Mouse (Mus musculus) liver, embryonic 12.5 days (tissue): ENCODE measurements around the gene Wls. TPM values are rescaled to one million over a fixed set of nuclear protein-coding genes. Genes with fewer than 3 reads are reported as not detected.
A peak's percentile ranks its signal among the peaks of the same experiment; 100 is the strongest.

Experiments
- ATAC-seq: fragments of 200-750 bp; cut with Nextera tagmentation; 2 replicates; pipeline ENCODE4 v1.8.0; 2017; ENCODE audit warnings: moderate number of reproducible peaks, mild to moderate bottlenecking, moderate library complexity
- H3K27ac ChIP-seq: fragments of 300-500 bp; sonication (generic); 2 replicates; pipeline ENCODE4 v1.5.1; 2016; ENCODE audit warnings: mild to moderate bottlenecking
- H3K27me3 ChIP-seq: fragments of 300-500 bp; sonication (generic); replicated peaks from 2 replicates; pipeline ENCODE4 v1.6.1; 2016; ENCODE audit warnings: mild to moderate bottlenecking, moderate library complexity
- H3K36me3 ChIP-seq: fragments of 300-500 bp; sonication (generic); 2 replicates; pipeline ENCODE4 v1.6.1; 2016; ENCODE audit warnings: mild to moderate bottlenecking, moderate library complexity
- H3K4me1 ChIP-seq: fragments of 300-500 bp; sonication (generic); 2 replicates; pipeline ENCODE4 v1.6.1; 2016
- H3K4me2 ChIP-seq: fragments of 300-500 bp; sonication (generic); 2 replicates; pipeline ENCODE4 v1.6.1; 2016; ENCODE audit warnings: mild to moderate bottlenecking, moderate library complexity
- H3K4me3 ChIP-seq: fragments of 300-500 bp; sonication (generic); 2 replicates; pipeline ENCODE4 v1.5.1; 2016; ENCODE audit warnings: mild to moderate bottlenecking, moderate library complexity
- H3K9ac ChIP-seq: fragments of 300-500 bp; sonication (generic); 2 replicates; pipeline ENCODE4 v1.6.1; 2016; ENCODE audit warnings: mild to moderate bottlenecking, moderate library complexity
- H3K9me3 ChIP-seq: fragments of 300-500 bp; sonication (generic); replicated peaks from 2 replicates; pipeline ENCODE4 v1.6.1; 2016; ENCODE audit warnings: mild to moderate bottlenecking, moderate library complexity
- WGBS: fragments of 180-500 bp; shearing (Covaris S2); methylation state at CpG from one replicate; pipeline ENCODE4 v1.1.7; 2016; ENCODE audit not compliant: insufficient replicate concordance; 5-methylcytosine and 5-hydroxymethylcytosine counted together
- polyA plus RNA-seq: library from polyadenylated mRNA; unstranded; fragments of >200 nt; fragmentation: Nextera tagmentation; extraction: Ambion mirVana; gene quantifications from 2 replicates; pipeline ENCODE4 v1.2.1, GENCODE M21; 2016

The Wls gene
- polyA plus RNA-seq = 14.3 and 14.4 TPM in 2 replicates

DNA sequence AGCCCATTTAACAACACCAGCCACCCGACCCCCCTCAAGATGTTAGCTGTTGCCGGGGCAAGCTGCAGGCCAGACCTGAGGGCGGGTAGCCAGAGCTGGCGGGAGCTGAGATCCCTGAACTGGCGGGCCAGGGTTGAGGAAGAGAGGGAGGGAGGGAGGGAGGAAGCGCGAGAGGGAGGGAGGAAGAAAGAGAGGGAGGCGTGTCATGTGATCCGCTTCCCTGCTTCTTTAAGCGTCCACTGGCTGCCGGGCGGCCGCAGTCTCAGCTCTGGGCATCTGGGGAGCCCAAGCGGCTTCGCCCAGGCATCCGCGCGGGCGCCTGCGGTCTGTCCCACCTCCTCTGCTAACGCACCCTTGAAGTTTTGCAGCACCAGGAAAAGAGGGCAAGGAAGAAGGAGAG lies at the start of gene Wls:
Gene Wls, plus strand, starts transcription at position 192 of the 400 bp plus-strand sequence.
- Histone ChIP-seq H3K4me1 (peaks cover 11% of the 10 kb centered on the region), H3K9ac (peak within 1 kb of the TSS; percentile 67), H3K27ac (no peak within 1 kb of the TSS), H3K27me3 (no peaks in the 10 kb centered on the region), H3K36me3 (no peaks in the 10 kb centered on the region), H3K4me3 (peak within 1 kb of the TSS; percentile 64), H3K9me3 (no peaks in the 10 kb centered on the region), H3K4me2 (peak within 1 kb of the TSS; percentile 85)
- peak; percentile 85 for ATAC-seq
- 0% methylated on average over 21 of the region's 21 CpGs for WGBS

DNA sequence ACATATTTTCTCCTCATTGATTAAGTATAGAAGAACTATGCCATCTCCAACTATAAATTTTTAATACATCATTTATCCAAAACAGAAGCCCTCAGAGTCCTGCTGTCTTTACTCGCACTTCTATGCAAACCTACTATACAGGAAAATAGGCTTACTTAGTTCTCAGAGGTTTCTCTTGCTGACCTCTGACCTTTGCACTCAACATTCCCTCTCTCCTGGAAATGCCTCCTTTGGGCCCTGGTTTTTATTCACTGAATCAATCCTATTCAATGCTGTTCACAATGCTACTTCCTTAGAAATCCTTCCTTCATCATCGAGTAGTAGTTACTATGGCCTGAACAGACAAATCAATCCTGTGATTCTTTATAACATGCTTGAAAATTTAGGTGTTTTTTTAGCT lies 49.7 kb upstream of the Wls start:
- 65% methylated on average over 2 of the region's 2 CpGs for WGBS
- H3K27ac ChIP-seq = no peak overlapping the region
- no peaks in the 10 kb centered on the region for H3K9me3 ChIP-seq
- no peak overlapping the region for H3K4me2 ChIP-seq
- no peaks in the 10 kb centered on the region for H3K36me3 ChIP-seq
- no peak overlapping the region for H3K9ac ChIP-seq
- no peak for ATAC-seq
- no peaks in the 10 kb centered on the region for H3K27me3 ChIP-seq
- H3K4me3 ChIP-seq = no peak overlapping the region
- H3K4me1 ChIP-seq = no peaks in the 10 kb centered on the region

DNA sequence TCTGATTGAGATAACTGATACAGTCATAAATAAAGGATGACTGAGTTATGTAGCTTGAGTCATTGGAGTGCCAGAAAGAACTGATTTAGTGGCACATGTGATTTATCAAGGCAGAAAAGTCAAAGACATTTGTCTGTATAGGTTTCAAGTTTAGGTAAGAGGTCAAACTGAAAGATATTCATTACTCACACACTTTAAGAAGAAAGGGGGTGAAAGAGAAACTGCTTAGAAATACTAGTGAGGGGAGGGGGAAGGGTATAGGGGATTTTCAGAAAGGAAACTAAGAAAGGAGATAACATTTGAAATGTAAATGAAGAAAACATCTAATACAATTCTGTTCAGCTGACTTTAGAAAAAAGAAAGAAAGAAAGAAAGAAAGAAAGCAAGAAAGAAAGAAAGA lies 7.9 kb upstream of the Wls start:
- Histone ChIP-seq H3K4me1 (no peaks in the 10 kb centered on the region), H3K4me3 (no peak overlapping the region), H3K4me2 (no peak overlapping the region), H3K27me3 (no peaks in the 10 kb centered on the region), H3K36me3 (no peaks in the 10 kb centered on the region), H3K27ac (no peak overlapping the region), H3K9me3 (no peaks in the 10 kb centered on the region), H3K9ac (no peak overlapping the region)
- ATAC-seq = no peak

DNA sequence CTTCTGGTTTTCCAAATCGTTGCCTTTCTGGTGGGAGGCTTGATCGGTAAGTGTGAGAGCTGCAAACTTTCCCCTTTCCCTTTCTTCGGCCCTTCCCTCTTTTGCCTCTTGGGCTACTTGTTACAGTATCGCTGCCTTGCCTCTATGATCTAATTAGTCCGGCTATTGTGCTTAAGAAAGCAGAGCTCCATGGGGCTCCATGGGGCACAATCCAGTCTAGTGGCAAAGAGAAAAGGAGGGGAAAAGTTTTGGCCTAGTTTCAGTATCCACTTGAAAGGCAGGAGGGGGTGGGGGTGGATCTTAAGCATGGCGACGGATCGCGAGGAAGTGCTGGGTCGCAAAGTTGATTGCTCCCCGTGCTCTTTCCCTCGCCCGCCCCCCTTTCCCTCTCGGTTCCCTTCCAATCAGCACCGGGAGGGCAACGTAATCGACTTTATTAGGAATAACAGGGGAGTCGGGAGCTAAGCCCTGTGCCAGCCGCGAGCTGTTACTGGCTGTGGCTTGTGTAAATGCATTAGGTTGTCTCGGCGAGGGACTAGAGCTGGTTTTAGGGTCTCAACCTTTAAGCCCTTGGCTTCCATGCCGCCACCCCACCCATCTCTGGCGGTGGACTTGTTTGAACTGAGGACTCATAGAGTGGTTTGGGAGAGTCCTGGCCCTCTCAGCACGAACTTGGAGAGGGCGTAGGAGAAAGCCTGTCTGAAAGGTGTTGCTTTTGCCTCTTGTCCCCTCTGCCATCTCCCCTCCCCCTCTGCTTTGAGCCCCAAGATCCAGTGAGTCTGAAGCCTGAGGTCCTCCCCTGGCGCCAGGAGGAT lies 737 bp downstream of the Wls start:
- Histone ChIP-seq H3K27me3 (no peaks in the 10 kb centered on the region), H3K27ac (no peak overlapping the region), H3K4me3 (peak overlapping the region; percentile 64), H3K4me1 (peaks cover 11% of the 10 kb centered on the region), H3K9ac (peak overlapping the region; percentile 67), H3K36me3 (no peaks in the 10 kb centered on the region), H3K4me2 (peak overlapping the region; percentile 85), H3K9me3 (no peaks in the 10 kb centered on the region)
- under 1% methylated on average over 27 of the region's 27 CpGs for WGBS
- ATAC-seq = peak; percentile 49

DNA sequence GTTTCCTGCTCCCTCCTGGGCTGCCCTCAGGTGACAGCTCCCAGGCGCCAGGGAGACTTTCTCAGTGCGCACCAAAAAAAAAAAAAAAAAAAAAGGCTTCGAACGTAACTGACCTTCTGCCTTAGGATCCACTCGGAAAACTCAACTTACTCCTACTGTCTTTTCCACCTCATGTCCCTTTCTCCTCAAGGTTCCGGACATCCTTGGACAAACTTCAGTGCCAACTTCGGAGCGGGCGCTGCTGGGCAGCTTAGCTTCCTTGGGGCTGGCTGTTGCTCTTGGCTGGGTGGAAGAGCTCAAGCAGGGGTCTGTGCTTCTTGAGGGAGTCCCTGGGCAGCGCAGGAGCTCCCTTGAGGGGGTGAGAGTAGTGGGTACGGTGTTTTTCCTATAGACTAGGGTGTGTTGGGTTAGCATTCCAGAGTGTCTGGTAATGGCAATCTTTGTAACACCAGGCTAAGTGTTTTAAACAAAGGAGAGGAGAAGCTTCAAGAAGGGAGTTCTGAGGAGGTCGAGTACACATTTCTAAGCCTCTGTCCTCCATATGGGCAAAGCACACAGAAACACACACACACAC lies 1.4 kb downstream of the Wls start:
- Histone ChIP-seq H3K9ac (peak overlapping the region; percentile 67), H3K36me3 (no peaks in the 10 kb centered on the region), H3K4me2 (peak overlapping the region; percentile 85), H3K27me3 (no peaks in the 10 kb centered on the region), H3K4me1 (peaks cover 11% of the 10 kb centered on the region), H3K9me3 (no peaks in the 10 kb centered on the region), H3K4me3 (peak overlapping the region; percentile 64), H3K27ac (no peak overlapping the region)
- ATAC-seq = no peak
- WGBS = 5% methylated on average over 10 of the region's 12 CpGs

DNA sequence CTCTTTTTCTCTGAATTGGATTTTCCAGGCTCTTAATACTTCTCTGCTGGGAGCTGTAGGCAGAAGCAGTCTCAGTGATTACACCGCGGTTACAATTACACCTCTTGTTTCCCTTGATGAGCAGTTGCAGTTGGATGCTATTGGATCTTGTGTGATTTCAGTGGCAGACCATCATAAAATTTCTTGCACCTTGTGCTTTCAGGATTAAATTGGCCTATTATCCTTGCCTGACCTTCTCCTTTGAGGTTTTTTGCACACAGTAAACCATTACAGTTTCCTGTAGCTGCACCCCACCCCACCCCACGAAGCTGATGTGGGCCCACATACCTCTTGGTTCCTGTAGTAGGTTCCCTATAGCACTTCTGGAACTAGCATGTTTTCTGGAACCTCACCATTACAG lies 2.0 kb downstream of the Wls start:
- H3K9me3 ChIP-seq = no peaks in the 10 kb centered on the region
- 12% methylated on average over 3 of the region's 3 CpGs for WGBS
- no peaks in the 10 kb centered on the region for H3K27me3 ChIP-seq
- H3K27ac ChIP-seq = no peak overlapping the region
- H3K4me3 ChIP-seq = peak overlapping the region; percentile 64; the same call in 1 of the 2 replicates
- ATAC-seq = no peak
- peak overlapping the region; percentile 85 for H3K4me2 ChIP-seq
- no peak overlapping the region for H3K9ac ChIP-seq
- no peaks in the 10 kb centered on the region for H3K36me3 ChIP-seq
- H3K4me1 ChIP-seq = peaks cover 11% of the 10 kb centered on the region

DNA sequence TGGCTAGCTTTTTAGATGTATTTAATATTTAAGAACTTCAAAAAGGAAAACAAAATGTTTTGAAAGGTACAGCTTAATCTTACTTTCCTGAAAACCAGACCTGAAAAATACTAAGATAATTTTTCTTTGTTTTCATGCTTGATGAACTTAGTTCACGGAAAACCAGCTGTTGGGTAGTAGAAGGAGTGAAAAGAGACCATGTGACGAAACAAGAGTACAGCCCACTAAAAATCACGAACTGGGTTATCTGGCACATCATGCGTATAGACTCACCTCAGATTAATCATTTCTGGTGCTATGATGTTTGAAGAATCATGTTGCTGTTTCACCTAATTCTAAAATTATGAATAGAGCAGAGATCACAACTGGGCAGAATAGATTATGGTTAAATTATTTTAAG lies 3.7 kb downstream of the Wls start:
- Histone ChIP-seq H3K4me3 (no peak overlapping the region), H3K4me1 (peaks cover 11% of the 10 kb centered on the region), H3K9me3 (no peaks in the 10 kb centered on the region), H3K27ac (no peak overlapping the region), H3K27me3 (no peaks in the 10 kb centered on the region), H3K4me2 (no peak overlapping the region), H3K9ac (no peak overlapping the region), H3K36me3 (no peaks in the 10 kb centered on the region)
- WGBS = 67% methylated on average over 4 of the region's 4 CpGs
- ATAC-seq = no peak

DNA sequence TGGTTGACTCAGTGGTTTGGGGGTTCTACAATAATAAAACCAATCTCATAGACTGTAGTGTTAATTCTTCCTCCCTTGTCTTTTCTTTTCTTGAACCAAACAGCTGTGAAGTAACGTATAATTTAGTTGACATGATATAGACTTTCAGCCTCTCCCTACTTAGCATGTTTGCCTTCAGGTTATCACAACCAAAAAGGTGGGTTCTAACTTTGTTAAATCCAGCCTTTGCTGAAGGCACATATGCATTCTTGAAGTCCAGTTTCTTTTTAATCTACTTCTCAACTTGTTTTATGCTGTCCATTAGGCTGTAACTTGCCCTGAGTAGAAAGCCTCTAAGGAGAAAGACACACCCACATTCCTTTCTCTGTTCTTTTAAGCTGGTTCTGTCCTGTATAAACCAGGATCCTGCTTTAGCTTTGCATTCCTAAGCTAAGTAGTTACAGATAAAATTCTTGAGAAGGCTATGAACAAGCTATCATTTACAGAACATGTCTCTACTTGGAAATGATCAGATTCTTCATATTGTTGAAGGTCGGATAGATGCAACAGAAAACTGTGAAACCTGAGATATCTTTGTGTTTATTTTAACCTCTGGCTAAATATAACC lies 8.0 kb downstream of the Wls start:
- whole genome bisulfite sequencing = 53% methylated on average over 2 of the region's 2 CpGs
- no peaks in the 10 kb centered on the region for H3K4me1 ChIP-seq
- no peak overlapping the region for H3K4me2 ChIP-seq
- no peaks in the 10 kb centered on the region for H3K9me3 ChIP-seq
- H3K9ac ChIP-seq = no peak overlapping the region
- H3K27ac ChIP-seq = no peak overlapping the region
- H3K4me3 ChIP-seq = no peak overlapping the region
- no peaks in the 10 kb centered on the region for H3K27me3 ChIP-seq
- no peaks in the 10 kb centered on the region for H3K36me3 ChIP-seq
- ATAC-seq = no peak

DNA sequence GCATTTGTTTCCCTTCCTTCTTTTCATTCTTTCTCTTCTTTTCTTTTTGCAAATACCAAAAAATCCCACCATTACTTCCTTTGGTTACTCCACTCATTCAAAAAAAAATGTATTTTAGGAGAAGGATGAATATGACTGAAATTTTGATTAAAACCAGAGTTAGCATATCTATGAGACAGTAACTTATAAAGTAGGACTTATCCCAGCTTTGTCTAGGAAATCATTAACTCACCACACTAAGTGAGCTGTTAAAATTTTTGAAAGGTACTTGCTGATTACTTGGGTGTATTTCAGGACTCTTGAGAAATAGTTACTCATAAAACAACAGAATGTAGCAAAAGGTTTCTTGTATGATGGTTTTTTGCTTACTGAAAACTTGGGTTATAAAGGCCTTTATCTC lies 8.7 kb downstream of the Wls start:
- no peak overlapping the region for H3K27ac ChIP-seq
- H3K27me3 ChIP-seq = no peaks in the 10 kb centered on the region
- H3K4me1 ChIP-seq = no peaks in the 10 kb centered on the region
- no peak overlapping the region for H3K4me3 ChIP-seq
- H3K36me3 ChIP-seq = no peaks in the 10 kb centered on the region
- H3K9ac ChIP-seq = no peak overlapping the region
- H3K9me3 ChIP-seq = no peaks in the 10 kb centered on the region
- H3K4me2 ChIP-seq = no peak overlapping the region
- ATAC-seq = no peak

DNA sequence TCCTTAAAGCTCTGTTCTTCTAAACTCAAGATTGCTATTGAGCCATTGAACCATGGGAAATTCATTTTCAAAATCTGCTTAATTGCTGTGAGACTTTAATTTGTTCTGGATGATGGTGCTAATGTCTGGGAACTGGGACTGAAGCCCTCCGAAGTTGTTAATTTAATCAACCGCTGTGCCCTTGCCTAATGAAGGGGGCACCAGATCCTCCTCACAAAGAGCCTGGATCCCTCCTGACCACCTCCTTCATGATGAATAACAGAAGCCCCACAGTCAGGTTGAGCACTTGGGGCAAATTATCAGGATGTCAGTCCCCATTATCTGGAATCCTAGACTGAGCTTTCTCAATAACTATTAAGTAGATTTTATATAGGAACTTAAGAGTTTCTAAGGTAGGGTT lies 12.0 kb downstream of the Wls start:
- Histone ChIP-seq H3K4me3 (no peak overlapping the region), H3K4me2 (no peak overlapping the region), H3K36me3 (no peaks in the 10 kb centered on the region), H3K9ac (no peak overlapping the region), H3K27ac (no peak overlapping the region), H3K9me3 (no peaks in the 10 kb centered on the region), H3K27me3 (no peaks in the 10 kb centered on the region), H3K4me1 (no peaks in the 10 kb centered on the region)
- no peak for ATAC-seq
- 77% methylated on average over 2 of the region's 2 CpGs for WGBS

DNA sequence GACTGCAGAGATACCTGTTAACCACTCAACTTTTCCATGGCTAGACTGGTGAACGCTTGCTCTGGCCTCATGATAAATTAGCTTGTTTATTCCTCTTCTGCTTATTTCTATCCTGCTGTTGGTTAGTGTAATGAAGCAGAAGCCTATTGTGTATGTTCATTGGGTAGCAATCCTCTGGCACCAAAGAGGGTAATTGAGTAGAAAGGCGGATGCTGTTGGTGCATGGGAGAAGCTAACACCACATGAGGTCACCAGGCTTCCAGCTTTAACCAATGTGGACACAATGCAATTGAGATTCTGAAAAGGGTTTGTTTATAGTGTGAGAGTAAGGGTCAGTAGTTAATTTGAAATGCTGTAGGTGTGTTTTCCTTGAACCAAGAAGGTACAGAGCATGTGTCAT lies 12.5 kb downstream of the Wls start:
- H3K9me3 ChIP-seq = no peaks in the 10 kb centered on the region
- H3K27me3 ChIP-seq = no peaks in the 10 kb centered on the region
- ATAC-seq = no peak
- no peaks in the 10 kb centered on the region for H3K4me1 ChIP-seq
- no peak overlapping the region for H3K9ac ChIP-seq
- H3K4me2 ChIP-seq = no peak overlapping the region
- 67% methylated on average over 2 of the region's 2 CpGs for WGBS
- H3K27ac ChIP-seq = no peak overlapping the region
- H3K4me3 ChIP-seq = no peak overlapping the region
- H3K36me3 ChIP-seq = no peaks in the 10 kb centered on the region

DNA sequence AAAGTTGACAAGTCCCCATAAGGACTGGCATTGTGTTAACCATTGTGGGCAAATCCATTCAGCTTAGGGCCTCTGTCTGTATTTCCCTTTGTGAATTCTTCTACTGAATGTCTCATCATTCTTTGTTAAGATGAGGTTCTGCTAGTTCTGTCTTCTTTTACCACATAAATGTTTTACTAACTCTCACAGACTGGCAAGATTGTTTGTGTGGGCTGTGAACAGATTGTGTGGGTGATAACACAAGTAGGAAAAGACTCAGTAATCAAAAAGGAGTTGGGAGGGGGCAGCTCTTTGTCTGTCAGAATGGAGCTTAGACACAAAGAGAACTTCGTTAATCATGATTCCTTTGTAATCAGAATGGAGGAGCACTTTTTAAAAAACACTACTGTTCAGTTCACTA lies 17.6 kb downstream of the Wls start:
- Histone ChIP-seq H3K27ac (no peak overlapping the region), H3K4me3 (no peak overlapping the region), H3K4me2 (no peak overlapping the region), H3K4me1 (no peaks in the 10 kb centered on the region), H3K36me3 (no peaks in the 10 kb centered on the region), H3K9ac (no peak overlapping the region), H3K9me3 (no peaks in the 10 kb centered on the region), H3K27me3 (no peaks in the 10 kb centered on the region)
- 58% methylated on average over 1 of the region's 1 CpGs for WGBS
- no peak for ATAC-seq
